Mouse (Mus musculus) bone marrow, adult 2 months (tissue): ENCODE results near the gene Maml3.

Experiments used
- CTCF ChIP-seq: fragments of 200-500 bp; IDR thresholded peaks from 2 replicates; pipeline ENCODE4 v1.5.1; 2011; ENCODE audit warnings: low read length, control low read depth; ENCODE audit not compliant: control insufficient read depth, insufficient read depth
- POLR2A ChIP-seq: fragments of 200-500 bp; IDR thresholded peaks from 2 replicates; pipeline ENCODE4 v1.6.1; 2011; ENCODE audit warnings: low read depth, mild to moderate bottlenecking, control low read depth, low read length, borderline replicate concordance; ENCODE audit not compliant: control insufficient read depth

DNA sequence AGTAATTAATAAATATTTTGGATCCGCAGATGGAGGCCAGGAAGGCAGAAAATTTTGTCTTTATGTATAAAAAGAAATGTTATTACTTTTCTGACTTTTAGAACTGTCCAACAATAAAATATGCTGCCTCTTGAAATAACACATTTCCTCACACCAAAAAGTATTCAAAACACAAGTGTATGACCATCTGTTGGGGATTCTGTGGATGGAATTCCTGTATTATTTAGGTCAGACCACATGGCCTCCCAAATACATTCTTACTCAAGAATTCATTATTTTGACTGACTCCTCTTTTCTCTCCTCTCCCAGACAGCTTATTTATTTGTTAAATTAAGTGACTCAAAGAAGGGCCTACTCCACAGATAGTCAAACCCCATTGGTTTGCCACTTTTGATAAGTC is 89.3 kb downstream of the Maml3 start:
- TF ChIP-seq CTCF (no peak), POLR2A (no peak)
